Mouse (Mus musculus) midbrain, embryonic 14.5 days (tissue): ENCODE measurements around the gene Tmem104. TPM values are rescaled to one million over a fixed set of nuclear protein-coding genes. Genes with fewer than 3 reads are reported as not detected.

ENCODE experiments used
- ATAC-seq: fragments of 200-750 bp; cut with Nextera tagmentation; 2 replicates; pipeline ENCODE4 v1.8.0; 2017; ENCODE audit warnings: moderate number of reproducible peaks, moderate library complexity; ENCODE audit not compliant: low FRiP score, low TSS enrichment
- DNase-seq: peaks from one replicate; pipeline ENCODE4 v3.0.0-alpha.2; 2015
- H3K27ac ChIP-seq: fragments of 300-500 bp; sonication (generic); replicated peaks from 2 replicates; pipeline ENCODE4 v1.5.1; 2014; ENCODE audit warnings: mild to moderate bottlenecking, low read depth, low read length, moderate library complexity
- H3K27me3 ChIP-seq: fragments of 300-500 bp; sonication (generic); 2 replicates; pipeline ENCODE4 v1.6.1; 2014; ENCODE audit warnings: low read length, control low read depth, mixed read lengths; ENCODE audit not compliant: control insufficient read depth, insufficient read depth
- H3K36me3 ChIP-seq: fragments of 300-500 bp; sonication (generic); 2 replicates; pipeline ENCODE4 v1.6.1; 2014; ENCODE audit warnings: low read length, control low read depth; ENCODE audit not compliant: control insufficient read depth, insufficient read depth
- H3K4me1 ChIP-seq: fragments of 300-500 bp; sonication (generic); 2 replicates; pipeline ENCODE4 v1.6.1; 2014; ENCODE audit warnings: mild to moderate bottlenecking, antibody characterized with exemption, low read length, control low read depth; ENCODE audit not compliant: control insufficient read depth, insufficient read depth
- H3K4me2 ChIP-seq: fragments of 300-500 bp; sonication (generic); 2 replicates; pipeline ENCODE4 v1.6.1; 2014; ENCODE audit warnings: mild to moderate bottlenecking, low read length, moderate library complexity
- H3K4me3 ChIP-seq: fragments of 300-500 bp; sonication (generic); replicated peaks from 2 replicates; pipeline ENCODE4 v1.5.1; 2014; ENCODE audit warnings: low read depth, low read length
- H3K9ac ChIP-seq: fragments of 300-500 bp; sonication (generic); replicated peaks from 2 replicates; pipeline ENCODE4 v1.6.1; 2014; ENCODE audit warnings: mild to moderate bottlenecking, low read length, moderate library complexity
- H3K9me3 ChIP-seq: fragments of 300-500 bp; sonication (generic); 2 replicates; pipeline ENCODE4 v1.6.1; 2016; ENCODE audit warnings: low read length, control low read depth, mixed read lengths; ENCODE audit not compliant: control insufficient read depth
- WGBS: fragments of 180-500 bp; shearing (Covaris S2); extraction: QIAGEN DNeasy Blood & Tissue Kit; methylation state at CpG from one replicate; pipeline ENCODE4 v1.1.7; 2014; 5-methylcytosine and 5-hydroxymethylcytosine counted together
- polyA plus RNA-seq: library from polyadenylated mRNA; unstranded; fragments of >200 nt; fragmentation: Nextera tagmentation; extraction: Ambion mirVana; gene quantifications from 2 replicates; pipeline ENCODE4 v1.2.1, GENCODE M21; 2014

Gene Tmem104
- polyA plus RNA-seq, 1 experiment from 2014 or later: 14.9 TPM

GRCm38 (mm10) chr11:115219263-115219662, 32.0 kb downstream of the Tmem104 start:
- H3K4me1 ChIP-seq: no peaks in the 10 kb centered on the region
- WGBS: 88% methylated on average over 9 of the region's 9 CpGs

GRCm38 (mm10) chr11:115219685-115220084, 32.4 kb downstream of the Tmem104 start:
- H3K4me2 ChIP-seq: no peak overlapping the region
- WGBS: 92% methylated on average over 10 of the region's 10 CpGs
- no peaks in the 10 kb centered on the region for H3K4me1 ChIP-seq
- no peak overlapping the region for H3K4me3 ChIP-seq
- H3K27ac ChIP-seq: no peak overlapping the region
- H3K27me3 ChIP-seq: no peaks in the 10 kb centered on the region
- H3K36me3 ChIP-seq: no peaks in the 10 kb centered on the region
- ATAC-seq (no peak), DNase-seq (no peak)
- H3K9me3 ChIP-seq: no peaks in the 10 kb centered on the region
- H3K9ac ChIP-seq: no peak overlapping the region

More at GRCm38 (mm10) chr11:115219263-115219662, 32.0 kb downstream of the Tmem104 start:
- H3K4me3 ChIP-seq: no peak overlapping the region
- H3K9me3 ChIP-seq: no peaks in the 10 kb centered on the region
- no peak overlapping the region for H3K9ac ChIP-seq
- H3K27me3 ChIP-seq: no peaks in the 10 kb centered on the region
- ATAC-seq: no peak
- H3K4me2 ChIP-seq: no peak overlapping the region
- H3K27ac ChIP-seq: no peak overlapping the region
- no peaks in the 10 kb centered on the region for H3K36me3 ChIP-seq
- DNase-seq: no peak

- Histone ChIP-seq H3K27ac (no peak overlapping the region), H3K27me3 (no peaks in the 10 kb centered on the region), H3K36me3 (no peaks in the 10 kb centered on the region), H3K9ac (no peak overlapping the region), H3K4me1 (peaks cover 14% of the 10 kb centered on the region), H3K4me2 (no peak overlapping the region), H3K4me3 (no peak overlapping the region), H3K9me3 (no peaks in the 10 kb centered on the region)
- ATAC-seq: no peak
- DNase-seq: peak; percentile 67
- WGBS: 61% methylated on average over 12 of the region's 12 CpGs
Measured at GRCm38 (mm10) chr11:115222077-115222476, 34.8 kb downstream of the Tmem104 start.

- Histone ChIP-seq H3K36me3 (no peaks in the 10 kb centered on the region), H3K4me3 (no peak overlapping the region), H3K27me3 (no peaks in the 10 kb centered on the region), H3K4me1 (peaks cover 18% of the 10 kb centered on the region), H3K27ac (no peak overlapping the region), H3K9me3 (no peaks in the 10 kb centered on the region), H3K4me2 (no peak overlapping the region), H3K9ac (no peak overlapping the region)
- WGBS: 55% methylated on average over 5 of the region's 5 CpGs
- no peak for DNase-seq
- ATAC-seq: no peak
Measured at GRCm38 (mm10) chr11:115222570-115222969, 35.3 kb downstream of the Tmem104 start.

- whole genome bisulfite sequencing: 72% methylated on average over 11 of the region's 11 CpGs
Measured at GRCm38 (mm10) chr11:115223451-115223850, 36.2 kb downstream of the Tmem104 start.

GRCm38 (mm10) chr11:115223877-115224276, 36.6 kb downstream of the Tmem104 start:
- H3K4me2 ChIP-seq: no peak overlapping the region
- no peak for ATAC-seq
- H3K36me3 ChIP-seq: no peaks in the 10 kb centered on the region
- H3K27me3 ChIP-seq: no peaks in the 10 kb centered on the region
- H3K4me3 ChIP-seq: no peak overlapping the region
- WGBS: 85% methylated on average over 6 of the region's 6 CpGs
- no peak for DNase-seq
- peaks cover 21% of the 10 kb centered on the region for H3K4me1 ChIP-seq
- no peak overlapping the region for H3K27ac ChIP-seq
- no peaks in the 10 kb centered on the region for H3K9me3 ChIP-seq
- no peak overlapping the region for H3K9ac ChIP-seq

More at GRCm38 (mm10) chr11:115223451-115223850, 36.2 kb downstream of the Tmem104 start:
- peaks cover 21% of the 10 kb centered on the region for H3K4me1 ChIP-seq
- DNase-seq: no peak
- ATAC-seq: no peak
- H3K4me2 ChIP-seq: no peak overlapping the region
- no peak overlapping the region for H3K9ac ChIP-seq
- H3K36me3 ChIP-seq: no peaks in the 10 kb centered on the region
- no peaks in the 10 kb centered on the region for H3K27me3 ChIP-seq
- no peak overlapping the region for H3K4me3 ChIP-seq
- H3K27ac ChIP-seq: no peak overlapping the region
- no peaks in the 10 kb centered on the region for H3K9me3 ChIP-seq

GRCm38 (mm10) chr11:115224889-115225288, 37.6 kb downstream of the Tmem104 start:
- DNase-seq: peak; percentile 78
- H3K36me3 ChIP-seq: no peaks in the 10 kb centered on the region
- H3K27ac ChIP-seq: 0 out of 2 replicates have a peak overlapping the region, but pooled peaks have one; percentile 5
- H3K27me3 ChIP-seq: no peaks in the 10 kb centered on the region
- no peaks in the 10 kb centered on the region for H3K9me3 ChIP-seq
- no peak for ATAC-seq
- H3K4me1 ChIP-seq: peaks cover 24% of the 10 kb centered on the region
- H3K9ac ChIP-seq: 0 out of 2 replicates have a peak overlapping the region, but pooled peaks have one; percentile 2
- H3K4me3 ChIP-seq: no peak overlapping the region
- H3K4me2 ChIP-seq: no peak overlapping the region
- WGBS: 44% methylated on average over 8 of the region's 8 CpGs

GRCm38 (mm10) chr11:115225301-115225700, 38.0 kb downstream of the Tmem104 start:
- no peak overlapping the region for H3K4me3 ChIP-seq
- 0 out of 2 replicates have a peak overlapping the region, but pooled peaks have one; percentile 5 for H3K27ac ChIP-seq
- H3K4me2 ChIP-seq: no peak overlapping the region
- ATAC-seq (no peak), DNase-seq (no peak)
- 0 out of 2 replicates have a peak overlapping the region, but pooled peaks have one; percentile 2 for H3K9ac ChIP-seq
- peaks cover 24% of the 10 kb centered on the region for H3K4me1 ChIP-seq
- H3K27me3 ChIP-seq: no peaks in the 10 kb centered on the region
- 0 out of 2 replicates have a peak, but pooled peaks cover under 1% of the 10 kb centered on the region for H3K36me3 ChIP-seq
- WGBS: 49% methylated on average over 6 of the region's 6 CpGs
- no peaks in the 10 kb centered on the region for H3K9me3 ChIP-seq

GRCm38 (mm10) chr11:115226811-115227491, 39.7 kb downstream of the Tmem104 start:
- peak; percentile 47; the same call in 1 of the 2 replicates for ATAC-seq
- Histone ChIP-seq H3K4me3 (no peak overlapping the region), H3K9ac (no peak overlapping the region), H3K36me3 (0 out of 2 replicates have a peak, but pooled peaks cover 3% of the 10 kb centered on the region), H3K4me2 (no peak overlapping the region), H3K9me3 (no peaks in the 10 kb centered on the region), H3K27me3 (no peaks in the 10 kb centered on the region), H3K27ac (peak overlapping the region; percentile 67), H3K4me1 (peaks cover 33% of the 10 kb centered on the region)
- WGBS: 21% methylated on average over 14 of the region's 14 CpGs
- peak; percentile 67 for DNase-seq
